Mouse (Mus musculus) urinary bladder, adult 2 months (tissue): Measurements from ENCODE around the gene Ccl4. TPM values are rescaled to one million over a fixed set of nuclear protein-coding genes. Genes with fewer than 3 reads are reported as not detected.

Source experiments
- DNase-seq: peaks from one replicate; pipeline ENCODE4 v3.0.0; 2022; ENCODE audit warnings: low spot score
- polyA plus RNA-seq: library from polyadenylated mRNA; depleted of rRNA; stranded (reverse); fragments of >200 nt; gene quantifications from 2 replicates; pipeline ENCODE4 v1.2.3, GENCODE M21; 2012; rRNA removed

Ccl4 gene
- polyA plus RNA-seq, 1 experiment = 1.2 TPM

DNA sequence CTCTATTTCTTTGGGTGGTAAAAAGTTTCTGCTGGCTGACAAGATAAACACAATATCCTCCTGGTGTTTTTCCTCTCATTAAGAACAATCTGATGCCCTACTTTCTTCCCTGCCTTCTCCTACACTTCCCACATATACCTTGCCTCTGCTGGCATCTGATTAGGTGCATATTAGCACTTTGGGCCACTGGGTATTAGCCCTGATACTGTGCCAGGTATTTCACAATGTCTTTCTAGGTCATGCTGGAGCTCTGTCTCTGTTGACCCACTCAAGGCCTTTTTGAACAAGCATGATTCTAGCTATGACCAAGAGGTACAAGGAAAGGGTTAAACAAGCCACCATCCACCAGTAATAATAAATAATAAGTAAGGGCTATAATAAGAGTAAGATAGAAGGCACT lies 9.4 kb downstream of the Ccl4 start:
- no peak for DNase-seq

- no peak for DNase-seq
These were observed 13.3 kb downstream of the Ccl4 start for GRCm38 (mm10) chr11:83675665-83676064.

- no peak for DNase-seq
These were observed 27.5 kb downstream of the Ccl4 start for GRCm38 (mm10) chr11:83689918-83690317.

- DNase-seq = no peak
These were observed 29.6 kb downstream of the Ccl4 start for GRCm38 (mm10) chr11:83692008-83692407.

DNA sequence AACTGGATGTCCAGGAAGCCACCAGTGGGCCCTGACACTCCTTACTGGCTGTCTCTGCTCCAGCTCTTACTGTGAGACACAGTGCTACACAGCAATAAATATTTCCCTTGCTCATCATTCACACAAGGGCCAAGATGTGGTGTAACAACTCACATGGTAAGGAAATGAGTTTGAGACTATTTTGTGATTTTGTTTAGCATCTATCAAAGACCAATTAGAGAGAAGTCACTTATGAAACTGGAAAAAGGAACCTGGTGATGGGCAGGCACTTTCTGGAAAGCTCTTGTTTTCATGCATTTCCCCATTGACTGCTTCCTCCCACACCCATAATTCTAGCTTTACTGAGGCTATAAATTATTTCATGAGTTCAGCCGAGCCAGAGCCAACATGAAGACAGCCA lies 41.3 kb downstream of the Ccl4 start, which contains the start of gene Wfdc17:
Wfdc17 (plus strand) TSS at position 287 of the 400 bp plus-strand sequence.
- no peak for DNase-seq

DNA sequence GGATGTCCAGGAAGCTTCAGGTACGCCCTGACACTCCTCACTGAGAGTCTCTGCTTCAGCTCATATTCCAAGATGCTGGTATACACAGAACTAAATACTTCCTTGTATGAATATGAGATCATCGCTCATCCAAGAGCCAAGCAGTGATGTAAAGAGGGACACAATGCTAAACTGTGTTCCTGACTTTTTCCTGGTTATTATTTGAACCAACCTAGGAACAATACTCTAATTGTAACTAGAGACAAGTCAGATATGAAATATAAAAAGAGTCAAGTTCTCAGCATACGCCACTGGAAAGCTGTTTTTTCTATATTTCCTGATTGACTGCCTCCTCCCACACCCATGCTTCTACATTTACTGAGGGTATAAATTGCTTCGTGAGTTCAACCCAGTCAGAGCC lies 46.3 kb downstream of the Ccl4 start, which contains the start of gene Wfdc18:
Wfdc18 (plus strand) TSS at position 301 of the 400 bp plus-strand sequence.
- DNase-seq = no peak

- DNase-seq = no peak
These were observed 47.3 kb downstream of the Ccl4 start for GRCm38 (mm10) chr11:83709683-83710082.

- no peak for DNase-seq
These were observed 50.3 kb downstream of the Ccl4 start for GRCm38 (mm10) chr11:83712671-83713070.

DNA sequence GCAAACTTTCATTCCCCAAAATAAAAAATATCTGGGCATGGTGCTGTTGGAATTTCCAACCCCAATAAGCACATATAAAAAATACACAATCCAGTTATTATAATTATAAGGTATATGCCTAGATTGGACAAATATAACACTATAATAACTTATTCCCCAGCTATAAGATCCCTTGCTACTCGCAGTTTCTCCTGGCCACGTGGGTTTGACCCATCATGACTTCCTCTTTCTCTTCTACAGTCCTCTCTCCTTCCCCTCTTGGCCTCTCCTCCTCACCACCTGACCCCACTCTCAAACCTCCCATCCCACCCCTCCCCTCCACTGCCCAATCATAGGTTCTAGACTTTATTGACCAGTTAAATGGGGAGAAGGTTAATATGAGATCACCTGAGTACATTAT lies 51.5 kb downstream of the Ccl4 start:
- no peak for DNase-seq

Other genes with a start within 250 kb of the Ccl4 start
- 0.14 and 0.19 TPM in 2 replicates for gene Gas2l2, start 233.1 kb upstream of the Ccl4 start, polyA plus RNA-seq
- 0.56 and 0.61 TPM in 2 replicates for gene 1700020L24Rik, start 224.9 kb upstream of the Ccl4 start, polyA plus RNA-seq
- gene Mmp28, start 199.5 kb upstream of the Ccl4 start, polyA plus RNA-seq = 12.7 and 16.8 TPM in 2 replicates
- gene Taf15, start 189.5 kb upstream of the Ccl4 start, polyA plus RNA-seq = 39.1 and 55.5 TPM in 2 replicates
- gene Heatr9, start 140.4 kb upstream of the Ccl4 start, polyA plus RNA-seq = 0.03 and 0.11 TPM in 2 replicates
- gene Ccl5, start 132.1 kb upstream of the Ccl4 start, polyA plus RNA-seq = 14.9 and 15.6 TPM in 2 replicates
- 19.4 and 19.7 TPM in 2 replicates for gene Ccl9, start 83.9 kb upstream of the Ccl4 start, polyA plus RNA-seq
- gene Ccl6, start 69.5 kb upstream of the Ccl4 start, polyA plus RNA-seq = 40.2 and 42.6 TPM in 2 replicates
- not detected in 2 replicates for gene Rpl9-ps1, start 17.0 kb upstream of the Ccl4 start, polyA plus RNA-seq
- 0.67 and 0.94 TPM in 2 replicates for gene Ccl3, start 13.2 kb upstream of the Ccl4 start, polyA plus RNA-seq
- 31.2 and 38.7 TPM in 2 replicates for gene Wfdc17, start 41.4 kb downstream of the Ccl4 start, polyA plus RNA-seq
- 0.15 TPM in 1 of 2 replicates, not detected in the other for gene Wfdc18, start 46.4 kb downstream of the Ccl4 start, polyA plus RNA-seq
- 1.4 and 1.6 TPM in 2 replicates for gene Wfdc21, start 84.4 kb downstream of the Ccl4 start, polyA plus RNA-seq
- gene Heatr6, start 91.1 kb downstream of the Ccl4 start, polyA plus RNA-seq = 12.5 and 13.1 TPM in 2 replicates
- gene Hnf1b, start 187.5 kb downstream of the Ccl4 start, polyA plus RNA-seq = 11.7 and 12.5 TPM in 2 replicates